Mouse (Mus musculus) macrophage (primary cell): ENCODE measurements around the gene Thsd7b. TPM values are rescaled to one million over a fixed set of nuclear protein-coding genes. Genes with fewer than 3 reads are reported as not detected.
"Not testable (repeated sequence)": the region's sequence is repeated elsewhere in the genome, so short reads cannot be mapped to it uniquely, and the experiment has no call there.

Experiments used
- H3K27ac ChIP-seq: fragments of 350-480 bp; formaldehyde crosslinking; 2 replicates; pipeline ENCODE4 v1.9.0; 2021
- H3K36me3 ChIP-seq: fragments of 350-480 bp; formaldehyde crosslinking; 2 replicates; pipeline ENCODE4 v1.9.0; 2021; ENCODE audit errors: inconsistent target
- H3K4me3 ChIP-seq: fragments of 350-480 bp; formaldehyde crosslinking; 2 replicates; pipeline ENCODE4 v1.9.0; 2021; ENCODE audit errors: inconsistent target
- H3K79me2 ChIP-seq: fragments of 350-480 bp; formaldehyde crosslinking; 2 replicates; pipeline ENCODE4 v1.9.0; 2021; ENCODE audit errors: inconsistent target
- WGBS: methylation state at CpG from one replicate; pipeline ENCODE4 v1.1.7; 2026; ENCODE audit warnings: inconsistent platforms; ENCODE audit not compliant: missing documents; 5-methylcytosine and 5-hydroxymethylcytosine counted together
- polyA plus RNA-seq: library from polyadenylated mRNA; stranded (reverse); fragments of 250-400 nt; gene quantifications from 3 replicates; pipeline ENCODE4 v1.2.4, GENCODE M21; 2018; ENCODE audit warnings: inconsistent platforms

Thsd7b gene
- polyA plus RNA-seq, 1 experiment from 2014 or later = not detected

DNA sequence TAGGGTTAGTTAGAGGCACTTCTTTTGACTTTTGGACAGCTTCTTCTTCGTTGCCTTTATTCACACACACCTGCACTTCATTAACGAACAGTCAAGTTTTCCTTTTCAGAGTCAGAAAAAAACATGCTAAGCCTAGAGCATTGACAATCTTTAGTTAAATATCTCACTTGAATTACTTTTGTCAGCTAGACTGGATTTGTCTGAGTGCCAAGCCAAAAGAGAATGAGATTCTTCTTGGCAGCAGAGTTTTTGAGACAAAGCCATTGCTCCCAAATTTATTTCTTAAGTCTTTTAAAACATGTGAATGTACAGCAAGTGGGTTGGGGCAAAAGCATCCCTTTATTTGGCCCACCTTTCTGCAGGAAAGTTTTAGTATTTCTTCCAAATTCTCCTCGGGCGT, 362.0 kb downstream of the Thsd7b start:
- WGBS = 91% methylated on average over 4 of the region's 4 CpGs
- no peak overlapping the region for H3K27ac ChIP-seq

DNA sequence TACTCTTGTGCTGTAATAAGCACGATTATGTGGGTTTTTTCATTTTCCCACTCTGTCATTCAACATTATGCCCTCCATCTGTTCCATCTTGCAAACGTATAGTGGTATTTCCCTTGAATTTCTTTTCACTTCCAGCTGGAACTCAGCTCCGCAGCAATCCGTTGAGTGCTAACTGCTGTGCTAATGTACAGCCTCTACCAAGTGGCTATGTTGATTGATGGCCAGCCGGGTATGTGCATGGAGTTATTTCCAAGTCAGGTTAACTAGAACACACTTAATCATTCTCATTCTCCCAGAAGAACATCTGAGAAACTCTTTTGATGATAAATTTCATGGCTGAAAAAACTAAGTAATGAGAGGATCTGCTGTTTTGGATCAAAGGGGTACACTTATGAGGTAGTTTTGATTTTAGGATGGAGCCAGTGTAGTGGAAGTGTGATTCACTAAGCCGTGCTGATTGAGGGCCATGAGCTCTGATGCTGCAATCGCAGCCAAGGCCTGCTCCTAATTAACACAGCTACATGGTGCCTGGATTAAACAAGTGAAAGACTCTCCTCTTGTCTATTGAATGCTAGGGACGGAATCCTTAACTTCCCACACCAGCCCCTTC, 371.3 kb downstream of the Thsd7b start:
- no peaks in the 10 kb centered on the region for H3K79me2 ChIP-seq
- H3K36me3 ChIP-seq = no peaks in the 10 kb centered on the region
- no peak overlapping the region for H3K27ac ChIP-seq
- 90% methylated on average over 8 of the region's 8 CpGs for WGBS
- no peak overlapping the region for H3K4me3 ChIP-seq

More for the DNA sequence above, 362.0 kb downstream of the Thsd7b start:
- no peaks in the 10 kb centered on the region for H3K36me3 ChIP-seq
- no peaks in the 10 kb centered on the region for H3K79me2 ChIP-seq
- H3K4me3 ChIP-seq = no peak overlapping the region

DNA sequence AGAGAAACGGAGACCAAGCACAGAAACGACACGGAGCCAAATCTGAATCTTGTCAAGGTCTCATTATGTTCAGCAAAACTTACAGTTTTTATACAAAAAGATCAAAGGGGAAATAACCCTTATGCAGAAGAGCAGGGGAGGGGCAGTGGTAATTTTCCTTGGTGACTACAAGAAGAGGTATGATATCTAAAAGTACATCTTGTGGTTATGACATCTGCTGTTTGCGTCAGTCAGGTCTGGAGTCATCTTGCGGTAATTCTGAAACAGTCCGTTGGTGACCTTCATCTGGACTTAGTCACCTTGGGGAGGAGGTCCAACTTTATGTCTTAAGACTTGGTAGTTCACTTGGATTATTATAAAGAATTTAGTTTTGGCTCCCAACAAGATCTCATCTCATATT, 378.3 kb downstream of the Thsd7b start:
- WGBS = 81% methylated on average over 6 of the region's 6 CpGs
- H3K27ac ChIP-seq, H3K36me3 ChIP-seq, H3K79me2 ChIP-seq, H3K4me3 ChIP-seq: not testable (repeated sequence)

DNA sequence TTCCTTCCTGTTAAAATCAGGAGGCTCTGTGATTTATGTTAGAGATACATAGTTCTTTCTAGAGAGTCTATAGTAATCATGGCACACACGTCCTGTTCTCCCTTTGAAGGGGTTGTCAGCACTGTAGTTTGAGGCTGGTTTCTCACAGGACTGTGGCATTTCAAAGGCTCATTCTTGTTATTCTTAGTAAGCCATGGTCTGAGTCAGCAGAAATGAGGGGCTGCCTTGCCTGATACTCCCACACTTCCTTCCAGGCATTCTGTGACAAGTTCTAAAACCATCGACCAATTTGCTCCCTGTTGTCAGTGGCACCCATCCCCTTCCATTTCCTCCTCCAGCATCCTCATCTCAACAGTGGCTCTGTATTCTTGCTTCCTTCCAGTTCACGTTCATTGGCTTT, 384.9 kb downstream of the Thsd7b start:
- H3K36me3 ChIP-seq = no peaks in the 10 kb centered on the region
- whole genome bisulfite sequencing = 14% methylated on average over 3 of the region's 3 CpGs
- no peak overlapping the region for H3K4me3 ChIP-seq
- no peak overlapping the region for H3K27ac ChIP-seq
- no peaks in the 10 kb centered on the region for H3K79me2 ChIP-seq

DNA sequence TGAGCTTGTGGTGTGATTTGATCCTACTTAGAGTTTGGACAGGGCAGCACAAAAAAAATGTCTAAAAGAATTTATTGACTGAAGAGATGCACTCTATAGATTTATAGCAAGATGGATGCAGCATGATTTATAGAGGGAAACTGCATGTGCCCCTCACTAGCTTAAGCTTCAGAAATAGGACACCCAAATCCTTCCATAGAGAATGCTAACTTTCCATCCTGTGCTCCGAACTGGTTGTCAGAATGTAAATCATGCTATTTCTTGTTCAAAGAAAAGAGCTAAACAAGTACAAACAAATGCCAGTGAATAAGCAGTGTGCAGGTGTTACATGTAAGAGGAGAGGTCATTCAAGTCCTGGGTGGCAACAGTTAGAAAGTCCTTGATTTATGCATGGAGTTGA, 402.8 kb downstream of the Thsd7b start:
- WGBS = 85% methylated on average over 1 of the region's 1 CpGs
- H3K79me2 ChIP-seq = no peaks in the 10 kb centered on the region
- H3K4me3 ChIP-seq = no peak overlapping the region
- H3K27ac ChIP-seq = no peak overlapping the region
- H3K36me3 ChIP-seq = no peaks in the 10 kb centered on the region

DNA sequence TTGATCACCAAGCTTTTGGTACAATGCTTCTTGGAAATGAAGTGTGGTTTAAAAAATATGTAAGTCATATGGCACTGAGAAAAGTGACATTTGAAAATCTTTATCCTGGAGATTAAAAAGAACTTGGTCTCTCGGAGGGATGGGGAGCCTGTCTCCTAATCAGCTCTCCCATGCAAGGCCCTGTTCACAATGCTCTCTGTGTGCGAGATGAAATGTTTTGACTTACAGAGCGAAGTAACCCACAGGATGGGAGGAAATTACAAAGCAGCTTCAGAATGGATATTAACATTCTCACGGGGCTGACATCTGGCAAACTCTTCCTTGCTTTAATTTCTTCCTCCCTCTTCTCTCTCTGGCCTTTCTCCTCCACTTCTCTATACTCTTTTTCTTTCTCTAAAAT, 405.7 kb downstream of the Thsd7b start:
- H3K27ac ChIP-seq = no peak overlapping the region
- H3K36me3 ChIP-seq = no peaks in the 10 kb centered on the region
- WGBS = 77% methylated on average over 4 of the region's 4 CpGs
- no peak overlapping the region for H3K4me3 ChIP-seq
- H3K79me2 ChIP-seq = no peaks in the 10 kb centered on the region

DNA sequence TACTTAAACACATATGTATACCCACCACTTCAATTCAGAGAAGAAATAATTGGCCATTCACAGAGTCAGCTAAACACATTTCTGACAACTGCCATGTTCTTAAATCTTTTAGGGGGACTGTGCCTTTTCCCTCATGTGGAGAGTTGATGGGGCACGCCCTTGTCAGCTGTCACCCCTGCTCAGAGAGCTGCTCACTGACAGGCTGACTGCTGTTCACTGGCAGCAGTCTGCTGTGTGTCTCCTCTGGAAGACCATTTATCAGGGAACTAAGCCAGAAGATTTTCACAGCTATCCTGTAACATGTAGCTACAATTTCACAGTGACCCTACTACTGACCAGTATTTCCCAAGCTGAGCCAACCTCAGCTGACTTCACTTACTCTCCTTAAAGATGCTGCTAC, 432.6 kb downstream of the Thsd7b start:
- Histone ChIP-seq H3K79me2 (no peaks in the 10 kb centered on the region), H3K27ac (no peak overlapping the region), H3K36me3 (no peaks in the 10 kb centered on the region), H3K4me3 (no peak overlapping the region)
- WGBS = 82% methylated on average over 1 of the region's 1 CpGs

DNA sequence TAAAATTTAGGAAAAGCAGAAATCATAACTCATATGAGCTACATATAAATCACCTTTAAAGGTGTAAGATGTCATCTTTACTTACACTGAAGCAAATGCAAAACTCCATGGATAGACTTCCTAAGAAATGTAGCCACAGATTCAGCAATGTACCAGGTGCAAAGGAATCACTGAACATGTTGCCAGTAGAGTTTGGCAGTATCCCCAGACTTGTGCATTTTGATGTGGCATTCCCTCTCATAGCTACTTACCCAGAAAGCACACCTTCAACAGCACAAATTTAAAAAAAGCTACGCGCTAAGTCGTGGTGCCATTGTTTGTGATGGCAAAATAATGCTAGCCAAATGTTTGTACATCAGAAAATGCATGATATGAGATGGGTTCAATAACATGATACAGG, 439.6 kb downstream of the Thsd7b start:
- H3K79me2 ChIP-seq = no peaks in the 10 kb centered on the region
- H3K27ac ChIP-seq = no peak overlapping the region
- WGBS = 100% methylated on average over 3 of the region's 3 CpGs
- no peaks in the 10 kb centered on the region for H3K36me3 ChIP-seq
- H3K4me3 ChIP-seq = no peak overlapping the region

DNA sequence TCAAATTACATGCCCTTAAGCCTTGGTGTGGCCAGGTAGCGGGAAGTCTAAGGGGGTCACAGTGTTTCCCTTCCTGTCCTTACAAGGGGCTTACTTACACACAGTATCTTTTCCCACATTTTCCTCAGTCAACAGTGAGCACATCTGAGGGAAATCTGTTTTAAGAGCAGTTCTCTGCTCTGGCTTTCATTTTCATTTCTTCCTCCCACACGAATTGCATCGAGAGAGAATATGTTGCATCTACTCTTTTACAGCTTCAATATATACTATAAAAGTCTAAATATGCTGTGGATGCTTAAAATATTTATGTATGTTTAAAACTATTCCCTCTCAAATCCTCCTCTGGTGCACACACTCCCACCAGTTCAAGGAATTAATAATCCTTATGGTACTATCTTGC, 440.5 kb downstream of the Thsd7b start:
- H3K4me3 ChIP-seq = no peak overlapping the region

DNA sequence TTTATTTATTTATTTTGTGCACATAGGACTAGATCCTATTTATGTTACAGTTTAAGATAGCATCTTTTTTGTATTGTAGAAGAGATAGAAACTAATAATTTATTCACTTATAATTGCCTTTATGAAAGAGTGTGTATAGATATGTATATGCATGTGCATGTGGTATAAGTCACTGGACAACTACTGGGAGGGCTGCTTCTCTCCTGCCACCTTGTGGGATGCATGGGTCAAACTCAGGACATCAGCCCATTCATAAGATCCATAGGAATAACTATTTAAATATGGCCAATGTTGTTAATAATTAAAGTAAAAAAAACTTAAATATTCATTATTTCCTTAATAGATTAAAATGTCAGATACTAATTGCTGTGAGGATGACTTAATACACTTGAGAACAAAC, 446.5 kb downstream of the Thsd7b start:
- Histone ChIP-seq H3K4me3 (no peak overlapping the region), H3K36me3 (no peaks in the 10 kb centered on the region), H3K27ac (no peak overlapping the region), H3K79me2 (no peaks in the 10 kb centered on the region)

More for the DNA sequence above, 440.5 kb downstream of the Thsd7b start:
- no peaks in the 10 kb centered on the region for H3K79me2 ChIP-seq
- H3K36me3 ChIP-seq = no peaks in the 10 kb centered on the region
- WGBS = 93% methylated on average over 3 of the region's 3 CpGs
- H3K27ac ChIP-seq = no peak overlapping the region

DNA sequence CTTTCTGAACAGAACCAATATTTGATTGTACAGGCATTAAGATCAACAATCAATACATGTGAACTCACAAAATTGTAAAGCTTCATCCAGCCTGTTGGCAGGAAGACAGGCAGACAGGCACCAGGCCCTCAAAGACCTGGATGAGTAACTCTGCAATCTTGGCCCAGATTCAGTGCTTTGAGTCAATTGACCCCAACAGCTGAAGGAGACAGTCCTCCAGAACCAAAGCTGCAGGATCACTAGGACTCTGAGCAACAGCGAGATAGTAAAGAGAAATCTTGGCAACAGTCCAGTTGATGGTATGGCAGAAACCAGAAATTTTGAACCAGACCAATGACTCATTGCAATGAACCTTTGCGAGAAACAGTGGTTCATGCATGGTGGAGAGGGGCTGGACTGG, 458.9 kb downstream of the Thsd7b start:
- 86% methylated on average over 2 of the region's 2 CpGs for WGBS

DNA sequence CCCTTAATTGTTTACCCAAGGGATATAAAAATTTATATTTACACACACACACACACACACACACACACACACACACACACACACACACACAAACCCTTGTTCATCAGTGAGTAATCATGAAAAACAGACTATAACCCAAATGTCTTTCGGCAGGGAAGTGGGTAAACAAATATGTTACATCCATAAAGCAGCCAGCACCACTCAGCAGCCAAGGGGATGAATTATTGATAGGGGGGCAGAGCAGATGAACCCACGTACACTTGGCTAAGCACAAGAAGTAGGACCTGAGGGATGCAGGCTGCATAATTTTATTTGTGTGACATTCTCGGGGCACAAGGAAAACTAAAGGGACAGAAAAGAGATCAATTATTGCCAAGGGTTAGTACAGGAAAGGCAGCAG, 474.5 kb downstream of the Thsd7b start:
- WGBS = 77% methylated on average over 3 of the region's 3 CpGs
- no peaks in the 10 kb centered on the region for H3K79me2 ChIP-seq

More for the DNA sequence above, 458.9 kb downstream of the Thsd7b start:
- Histone ChIP-seq H3K27ac (no peak overlapping the region), H3K4me3 (no peak overlapping the region), H3K36me3 (no peaks in the 10 kb centered on the region), H3K79me2 (no peaks in the 10 kb centered on the region)

DNA sequence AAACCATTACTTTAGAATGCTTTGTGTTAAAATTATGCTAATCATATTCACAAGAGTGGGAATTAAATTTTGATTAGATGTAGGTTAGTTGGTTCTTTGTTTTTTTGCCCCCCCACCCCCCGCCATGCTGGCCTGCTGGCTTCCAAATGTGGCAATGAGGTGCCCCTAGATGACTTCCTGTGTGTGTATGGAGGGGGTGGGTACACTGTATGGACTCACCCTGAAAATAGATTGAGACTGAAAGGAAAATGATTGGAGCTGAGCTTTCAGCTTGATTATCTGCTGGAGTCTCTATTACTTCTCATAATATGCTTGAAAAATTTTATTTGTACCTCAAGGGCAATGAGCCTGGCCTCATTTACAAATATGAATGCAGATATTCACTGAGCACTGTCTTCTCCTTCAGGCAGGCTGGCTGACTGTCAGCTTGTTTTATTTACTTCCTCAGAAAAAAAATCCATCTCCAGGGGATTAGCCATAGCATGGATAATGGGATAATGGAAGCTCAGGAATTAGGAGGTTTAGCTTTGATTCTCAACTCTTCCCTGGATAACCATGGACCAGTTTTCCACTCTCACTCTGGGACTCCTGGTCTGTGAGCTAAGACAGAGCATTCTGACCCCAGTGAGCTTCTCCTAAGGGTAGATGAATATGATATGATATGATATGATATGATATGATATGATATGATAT, 483.6 kb downstream of the Thsd7b start:
- H3K4me3 ChIP-seq = no peak overlapping the region
- no CpG with 5 or more reads among the region's 1 CpGs for WGBS

More for the DNA sequence above, 474.5 kb downstream of the Thsd7b start:
- Histone ChIP-seq H3K36me3 (no peaks in the 10 kb centered on the region), H3K4me3 (no peak overlapping the region), H3K27ac (no peak overlapping the region)

DNA sequence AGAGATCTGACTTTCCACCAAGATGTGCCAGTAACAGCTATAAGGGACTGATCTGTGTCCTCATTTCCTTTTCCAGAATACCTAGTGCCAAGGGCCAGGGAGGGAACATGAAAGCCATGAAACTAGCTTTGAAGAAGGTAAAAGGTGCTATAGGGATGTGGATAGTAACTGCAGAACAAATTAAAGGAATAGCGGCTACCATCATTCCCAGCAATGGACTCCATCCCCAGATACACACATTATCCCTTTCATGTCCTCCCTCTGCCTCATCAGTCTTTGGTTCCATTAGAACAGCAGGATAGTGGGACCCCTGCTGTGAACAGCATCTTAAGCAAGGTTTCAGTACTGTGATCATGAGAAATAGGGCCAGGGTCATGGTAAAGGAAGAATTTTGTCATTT, 485.9 kb downstream of the Thsd7b start:
- no peak overlapping the region for H3K27ac ChIP-seq
- no peak overlapping the region for H3K4me3 ChIP-seq
- H3K79me2 ChIP-seq = no peaks in the 10 kb centered on the region
- H3K36me3 ChIP-seq = no peaks in the 10 kb centered on the region
- 90% methylated on average over 1 of the region's 1 CpGs for WGBS

More for the DNA sequence above, 483.6 kb downstream of the Thsd7b start:
- H3K36me3 ChIP-seq = no peaks in the 10 kb centered on the region
- no peak overlapping the region for H3K27ac ChIP-seq
- no peaks in the 10 kb centered on the region for H3K79me2 ChIP-seq

DNA sequence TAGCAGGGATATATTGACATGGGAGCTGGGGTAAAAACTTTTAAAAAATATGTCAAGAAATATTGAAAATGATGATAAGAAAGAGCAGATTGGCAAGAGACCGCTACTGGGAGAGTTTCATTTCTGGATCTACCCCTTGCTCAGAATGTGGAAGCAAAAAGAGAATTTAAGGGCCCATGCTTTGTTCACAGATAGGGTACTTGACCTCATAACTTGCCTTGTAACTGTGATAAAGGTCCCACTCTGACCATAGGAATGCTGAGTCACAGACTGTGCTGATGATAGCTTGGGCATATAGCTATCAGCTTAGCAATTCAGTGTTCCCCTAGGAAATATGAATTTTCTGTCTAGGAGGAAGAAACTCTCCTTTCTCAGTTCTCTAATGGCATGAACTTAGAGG, 488.1 kb downstream of the Thsd7b start:
- WGBS = 92% methylated on average over 1 of the region's 1 CpGs
- H3K27ac ChIP-seq = no peak overlapping the region
- H3K36me3 ChIP-seq = no peaks in the 10 kb centered on the region
- no peak overlapping the region for H3K4me3 ChIP-seq
- H3K79me2 ChIP-seq = no peaks in the 10 kb centered on the region

DNA sequence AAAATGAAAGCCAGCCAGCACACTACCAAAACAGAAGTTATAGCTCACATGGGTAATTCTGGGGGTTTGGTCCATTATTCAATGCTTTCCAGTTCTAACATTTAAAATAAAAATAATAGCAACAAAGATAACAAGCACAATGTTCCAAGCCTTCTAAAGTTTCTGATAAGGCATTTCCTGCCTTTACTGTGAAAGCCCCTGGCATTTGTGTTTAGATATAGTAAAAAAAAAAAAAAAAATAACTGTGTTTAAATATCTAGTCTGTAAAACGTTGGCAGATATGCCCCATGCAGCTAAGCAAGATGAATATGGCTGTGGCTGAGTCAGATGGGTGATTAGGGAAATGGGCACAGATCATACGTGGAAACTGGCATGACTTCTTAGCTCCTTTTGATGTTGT, 491.6 kb downstream of the Thsd7b start:
- H3K36me3 ChIP-seq = no peaks in the 10 kb centered on the region
- WGBS = 52% methylated on average over 2 of the region's 2 CpGs

More for the DNA sequence above, 491.6 kb downstream of the Thsd7b start:
- H3K4me3 ChIP-seq = no peak overlapping the region
- no peak overlapping the region for H3K27ac ChIP-seq
- no peaks in the 10 kb centered on the region for H3K79me2 ChIP-seq
